Mouse (Mus musculus): ENCODE measurements around the gene Plekhm2. TPM values are rescaled to one million over a fixed set of nuclear protein-coding genes. Genes with fewer than 3 reads are reported as not detected.
A peak's percentile ranks its signal among the peaks of the same experiment; 100 is the strongest.

The Plekhm2 gene
- polyA plus RNA-seq, 1 experiment from 2014 or later, result 1.1 TPM

- H3K9me3 ChIP-seq (replicated peaks), result no peaks in the 10 kb centered on the region
- ATAC-seq (ENCODE audit: insufficient read depth), result no peak
- no peak overlapping the region for H3K4me3 ChIP-seq (replicated peaks)
- WGBS (ENCODE audit: insufficient replicate concordance), result 74% methylated on average over 5 of the region's 5 CpGs
- H3K4me2 ChIP-seq, result no peak overlapping the region
- H3K27me3 ChIP-seq, result no peaks in the 10 kb centered on the region
- H3K4me1 ChIP-seq (replicated peaks), result peaks cover 26% of the 10 kb centered on the region
- no peaks in the 10 kb centered on the region; the same call in 1 of the 2 replicates for H3K36me3 ChIP-seq (replicated peaks)
- no peak overlapping the region for H3K27ac ChIP-seq (replicated peaks)
- H3K9ac ChIP-seq, result no peak overlapping the region
These were observed 42.1 kb downstream of the Plekhm2 start for GRCm38 (mm10) chr4:141622580-141622979.

- Histone ChIP-seq H3K4me2 (no peak overlapping the region), H3K4me1 (replicated peaks) (peaks cover 28% of the 10 kb centered on the region), H3K27me3 (no peaks in the 10 kb centered on the region), H3K36me3 (replicated peaks) (no peaks in the 10 kb centered on the region; the same call in 1 of the 2 replicates), H3K9me3 (replicated peaks) (no peaks in the 10 kb centered on the region), H3K27ac (replicated peaks) (no peak overlapping the region), H3K9ac (no peak overlapping the region), H3K4me3 (replicated peaks) (no peak overlapping the region)
- ATAC-seq (ENCODE audit: insufficient read depth), result no peak
- WGBS (ENCODE audit: insufficient replicate concordance), result 49% methylated on average over 8 of the region's 8 CpGs
These were observed 42.6 kb downstream of the Plekhm2 start for GRCm38 (mm10) chr4:141622091-141622490.

DNA sequence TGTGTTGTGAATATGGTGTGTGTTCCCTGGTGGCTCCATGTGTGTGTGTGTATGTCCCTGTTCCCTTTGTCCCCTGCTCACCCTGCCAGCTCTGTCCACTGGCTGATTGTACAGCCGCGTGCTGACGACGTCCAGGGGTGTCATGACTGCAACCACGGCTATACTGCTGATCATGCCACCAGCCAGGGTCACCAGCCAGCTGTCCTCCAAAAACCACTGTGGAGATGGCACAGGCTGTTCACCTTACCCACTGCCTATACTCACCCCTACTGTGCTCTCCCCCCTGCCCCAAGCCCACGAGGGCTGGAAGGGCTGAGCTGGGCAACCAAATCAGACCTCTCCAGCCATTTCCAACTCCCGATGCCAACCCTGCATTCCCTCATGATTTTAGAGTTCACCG, 43.4 kb downstream of the Plekhm2 start:
- no peaks in the 10 kb centered on the region; the same call in 1 of the 2 replicates for H3K36me3 ChIP-seq (replicated peaks)
- WGBS (ENCODE audit: insufficient replicate concordance), result 71% methylated on average over 8 of the region's 8 CpGs
- H3K27me3 ChIP-seq, result no peaks in the 10 kb centered on the region
- no peak overlapping the region for H3K4me3 ChIP-seq (replicated peaks)
- H3K9ac ChIP-seq, result no peak overlapping the region
- H3K4me1 ChIP-seq (replicated peaks), result peaks cover 28% of the 10 kb centered on the region
- no peak overlapping the region for H3K27ac ChIP-seq (replicated peaks)
- H3K4me2 ChIP-seq, result no peak overlapping the region
- no peak for ATAC-seq (ENCODE audit: insufficient read depth)
- H3K9me3 ChIP-seq (replicated peaks), result no peaks in the 10 kb centered on the region

- WGBS (ENCODE audit: insufficient replicate concordance), result 59% methylated on average over 9 of the region's 9 CpGs
- Histone ChIP-seq H3K9ac (no peak overlapping the region), H3K27me3 (no peaks in the 10 kb centered on the region), H3K9me3 (replicated peaks) (no peaks in the 10 kb centered on the region), H3K27ac (replicated peaks) (no peak overlapping the region), H3K4me2 (no peak overlapping the region), H3K4me3 (replicated peaks) (no peak overlapping the region), H3K36me3 (replicated peaks) (no peaks in the 10 kb centered on the region), H3K4me1 (replicated peaks) (peaks cover 22% of the 10 kb centered on the region)
- ATAC-seq (ENCODE audit: insufficient read depth), result no peak
These were observed 45.3 kb downstream of the Plekhm2 start for GRCm38 (mm10) chr4:141619299-141619883.

DNA sequence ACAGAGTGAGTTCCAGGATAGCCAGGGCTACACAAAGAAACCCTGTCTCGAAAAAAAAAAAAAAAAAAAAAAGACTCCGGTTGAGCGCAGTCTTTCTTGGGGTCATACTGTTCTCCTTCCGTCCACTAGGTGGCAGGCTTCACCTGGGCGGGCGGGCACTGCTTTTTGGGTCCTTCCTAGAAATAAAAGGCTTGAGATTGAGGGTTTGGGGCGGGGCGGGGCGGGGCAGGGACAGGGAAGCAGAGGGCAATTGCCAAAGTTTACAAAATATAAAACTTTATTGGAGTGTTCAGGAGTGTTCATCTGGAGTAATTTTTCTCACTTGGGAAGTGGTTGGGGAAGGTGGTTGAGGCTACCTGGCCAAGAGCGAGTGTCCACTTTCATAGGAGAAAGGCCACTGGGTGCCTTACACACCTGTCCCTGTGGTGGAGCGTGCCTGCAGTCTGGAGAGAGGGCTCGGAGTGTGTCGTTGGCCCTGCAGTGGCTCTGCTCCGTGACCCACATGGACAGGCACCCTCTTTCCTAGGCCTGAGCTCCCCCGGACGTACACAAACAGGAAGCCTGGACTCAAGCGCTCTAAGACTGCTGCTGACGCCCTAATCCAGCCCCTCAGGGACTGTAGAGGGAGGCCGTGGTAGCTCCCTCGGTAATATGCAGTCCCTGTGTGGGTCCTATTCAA, 46.0 kb downstream of the Plekhm2 start, which contains the start of gene Tmem82:
Gene Tmem82 (minus strand): TSS at position 69 of the 679 bp plus-strand sequence.
- ATAC-seq (ENCODE audit: insufficient read depth), result no peak
- H3K4me2 ChIP-seq, result peak within 1 kb of the TSS; percentile 57
- peaks cover 22% of the 10 kb centered on the region for H3K4me1 ChIP-seq (replicated peaks)
- peak within 1 kb of the TSS; percentile 49; the same call in 1 of the 2 replicates for H3K27ac ChIP-seq (replicated peaks)
- H3K27me3 ChIP-seq, result no peaks in the 10 kb centered on the region
- WGBS (ENCODE audit: insufficient replicate concordance), result 18% methylated on average over 20 of the region's 20 CpGs
- H3K4me3 ChIP-seq (replicated peaks), result peak within 1 kb of the TSS; percentile 52
- H3K9me3 ChIP-seq (replicated peaks), result no peaks in the 10 kb centered on the region
- peak within 1 kb of the TSS; percentile 3; the same call in 1 of the 2 replicates for H3K9ac ChIP-seq
- H3K36me3 ChIP-seq (replicated peaks), result no peaks in the 10 kb centered on the region

DNA sequence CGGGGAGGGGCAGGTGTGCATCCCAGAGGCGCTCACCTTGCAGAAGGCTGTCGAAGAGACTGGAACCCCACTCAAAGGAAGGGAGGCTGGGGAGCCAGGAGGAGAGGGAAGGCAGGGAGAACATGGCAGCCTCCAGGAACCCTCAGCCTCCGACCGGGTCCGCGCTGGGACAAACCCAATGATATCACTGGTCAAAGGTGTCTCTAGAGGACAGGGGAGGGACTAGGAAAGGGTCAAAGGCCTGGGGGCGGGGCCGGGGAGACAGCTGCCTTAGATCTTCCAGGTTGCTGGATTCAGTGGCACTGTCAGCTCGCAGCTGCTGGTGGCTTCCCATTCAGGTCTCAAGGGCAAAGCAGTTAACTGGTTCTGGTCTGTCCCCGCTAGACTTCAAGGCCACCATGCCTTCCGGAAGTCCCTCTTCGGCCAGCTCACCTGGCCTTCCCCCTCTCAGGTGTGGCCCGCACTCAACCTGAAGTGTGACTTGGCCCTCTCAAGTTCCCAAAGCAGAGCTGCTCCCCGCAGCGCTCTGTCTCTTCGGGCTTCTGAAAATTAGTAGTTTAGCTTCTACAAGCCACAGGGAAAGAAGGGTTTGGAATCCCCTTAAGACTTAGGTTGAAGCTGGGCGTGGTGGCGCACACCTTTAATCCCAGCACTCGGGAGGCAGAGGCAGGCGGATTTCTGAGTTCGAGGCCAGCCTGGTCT, 46.7 kb downstream of the Plekhm2 start:
- H3K27ac ChIP-seq (replicated peaks), result peak overlapping the region; percentile 49; the same call in 1 of the 2 replicates
- peak; percentile 57 for ATAC-seq (ENCODE audit: insufficient read depth)
- peak overlapping the region; percentile 3; the same call in 1 of the 2 replicates for H3K9ac ChIP-seq
- H3K4me2 ChIP-seq, result peak overlapping the region; percentile 57
- peaks cover 15% of the 10 kb centered on the region for H3K4me1 ChIP-seq (replicated peaks)
- no peaks in the 10 kb centered on the region for H3K27me3 ChIP-seq
- peak overlapping the region; percentile 52 for H3K4me3 ChIP-seq (replicated peaks)
- WGBS (ENCODE audit: insufficient replicate concordance), result 10% methylated on average over 22 of the region's 22 CpGs
- no peaks in the 10 kb centered on the region for H3K36me3 ChIP-seq (replicated peaks)
- H3K9me3 ChIP-seq (replicated peaks), result no peaks in the 10 kb centered on the region

DNA sequence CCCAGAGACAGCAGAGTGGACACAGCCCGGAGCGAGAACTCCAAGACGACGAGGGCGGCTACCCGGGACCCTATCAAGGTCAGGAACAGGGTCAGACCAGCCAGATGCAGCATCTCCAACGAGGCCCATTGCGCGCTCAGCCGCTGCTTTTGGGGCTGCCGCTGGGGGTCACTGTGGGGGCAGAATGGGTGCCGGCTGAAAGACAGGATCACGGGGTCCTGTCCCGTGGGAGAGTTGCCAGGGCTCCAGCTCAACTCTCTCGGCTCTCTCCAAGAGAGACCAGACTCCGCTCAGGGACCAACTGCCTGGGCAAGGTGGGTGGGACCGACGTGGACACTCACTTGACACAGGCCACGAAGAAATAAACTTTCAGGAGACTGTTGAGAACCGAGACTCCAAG, 47.4 kb downstream of the Plekhm2 start:
- Histone ChIP-seq H3K27me3 (no peaks in the 10 kb centered on the region), H3K4me1 (replicated peaks) (peaks cover 15% of the 10 kb centered on the region), H3K9me3 (replicated peaks) (no peaks in the 10 kb centered on the region), H3K4me2 (peak overlapping the region; percentile 57), H3K9ac (no peak overlapping the region; the same call in 1 of the 2 replicates), H3K4me3 (replicated peaks) (peak overlapping the region; percentile 52), H3K36me3 (replicated peaks) (no peaks in the 10 kb centered on the region), H3K27ac (replicated peaks) (peak overlapping the region; percentile 49; the same call in 1 of the 2 replicates)
- WGBS (ENCODE audit: insufficient replicate concordance), result 4% methylated on average over 20 of the region's 20 CpGs
- peak; percentile 43 for ATAC-seq (ENCODE audit: insufficient read depth)

- H3K4me3 ChIP-seq (replicated peaks), result no peak overlapping the region
- H3K9me3 ChIP-seq (replicated peaks), result no peaks in the 10 kb centered on the region
- no peaks in the 10 kb centered on the region for H3K36me3 ChIP-seq (replicated peaks)
- no peak overlapping the region for H3K9ac ChIP-seq
- ATAC-seq (ENCODE audit: insufficient read depth), result no peak
- WGBS (ENCODE audit: insufficient replicate concordance), result 55% methylated on average over 6 of the region's 6 CpGs
- H3K27ac ChIP-seq (replicated peaks), result no peak overlapping the region
- H3K27me3 ChIP-seq, result no peaks in the 10 kb centered on the region
- H3K4me1 ChIP-seq (replicated peaks), result peaks cover 15% of the 10 kb centered on the region
- peak overlapping the region; percentile 57; the same call in 1 of the 2 replicates for H3K4me2 ChIP-seq
These were observed 47.9 kb downstream of the Plekhm2 start for GRCm38 (mm10) chr4:141616811-141617210.

- no peak overlapping the region for H3K4me3 ChIP-seq (replicated peaks)
- no peaks in the 10 kb centered on the region for H3K36me3 ChIP-seq (replicated peaks)
- H3K9ac ChIP-seq, result no peak overlapping the region
- no peaks in the 10 kb centered on the region for H3K27me3 ChIP-seq
- 75% methylated on average over 14 of the region's 14 CpGs for WGBS (ENCODE audit: insufficient replicate concordance)
- no peak overlapping the region for H3K4me2 ChIP-seq
- peaks cover 15% of the 10 kb centered on the region for H3K4me1 ChIP-seq (replicated peaks)
- ATAC-seq (ENCODE audit: insufficient read depth), result no peak
- H3K27ac ChIP-seq (replicated peaks), result no peak overlapping the region
- no peaks in the 10 kb centered on the region for H3K9me3 ChIP-seq (replicated peaks)
These were observed 49.8 kb downstream of the Plekhm2 start for GRCm38 (mm10) chr4:141614946-141615345.

DNA sequence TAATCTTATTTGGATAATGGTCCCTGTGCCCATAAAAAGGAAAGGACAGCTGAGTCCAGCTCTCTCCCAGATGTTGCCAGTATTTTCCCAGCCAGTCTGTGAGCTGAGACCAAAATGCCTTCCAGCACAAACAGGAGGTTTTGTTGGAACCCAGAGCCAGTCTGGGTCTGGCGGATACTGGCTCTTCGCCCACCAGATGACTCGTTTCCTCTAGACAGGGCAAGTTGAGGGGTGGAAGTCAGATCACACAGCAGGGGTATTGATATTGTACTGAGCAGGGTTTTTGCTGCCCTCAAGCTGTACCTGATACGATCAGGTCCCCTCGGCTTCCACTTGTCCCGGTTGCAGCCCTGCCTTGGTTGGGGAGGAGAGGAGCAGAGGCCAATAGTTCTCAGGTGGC, 55.2 kb downstream of the Plekhm2 start:
- Histone ChIP-seq H3K9ac (no peak overlapping the region), H3K27ac (replicated peaks) (no peak overlapping the region), H3K4me3 (replicated peaks) (no peak overlapping the region), H3K4me1 (replicated peaks) (no peaks in the 10 kb centered on the region), H3K27me3 (peaks cover 5% of the 10 kb centered on the region; the same call in 1 of the 2 replicates), H3K36me3 (replicated peaks) (no peaks in the 10 kb centered on the region), H3K4me2 (no peak overlapping the region), H3K9me3 (replicated peaks) (no peaks in the 10 kb centered on the region)
- no peak for ATAC-seq (ENCODE audit: insufficient read depth)
- WGBS (ENCODE audit: insufficient replicate concordance), result 51% methylated on average over 6 of the region's 6 CpGs

GRCm38 (mm10) chr4:141605861-141606260, 58.8 kb downstream of the Plekhm2 start, which contains the start of gene Fblim1:
Gene Fblim1, minus strand, starts transcription at chr4:141606096.
- no peaks in the 10 kb centered on the region for H3K36me3 ChIP-seq (replicated peaks)
- WGBS (ENCODE audit: insufficient replicate concordance), result 57% methylated on average over 11 of the region's 11 CpGs
- H3K4me3 ChIP-seq (replicated peaks), result no peak within 1 kb of the TSS
- H3K9ac ChIP-seq, result no peak within 1 kb of the TSS
- H3K4me2 ChIP-seq, result no peak within 1 kb of the TSS
- no peaks in the 10 kb centered on the region for H3K4me1 ChIP-seq (replicated peaks)
- peaks cover 24% of the 10 kb centered on the region for H3K27me3 ChIP-seq
- H3K9me3 ChIP-seq (replicated peaks), result no peaks in the 10 kb centered on the region
- 0 out of 2 replicates have a peak, but pooled peaks have one; percentile 18 for ATAC-seq (ENCODE audit: insufficient read depth)
- H3K27ac ChIP-seq (replicated peaks), result no peak within 1 kb of the TSS

Measured in liver, embryonic 15.5 days (tissue).